Mouse (Mus musculus) liver, embryonic 14.5 days (tissue): ENCODE data around the gene Drosha. TPM values are rescaled to one million over a fixed set of nuclear protein-coding genes. Genes with fewer than 3 reads are reported as not detected.

Source experiments
- ATAC-seq: fragments of 200-750 bp; cut with Nextera tagmentation; 2 replicates; pipeline ENCODE4 v1.8.0; 2017; ENCODE audit warnings: moderate number of reproducible peaks, mild to moderate bottlenecking, moderate library complexity; ENCODE audit not compliant: insufficient read depth
- DNase-seq, 3 experiments: peaks; one replicate each; pipeline ENCODE4 v3.0.0-alpha.2; 2012 to 2013; ENCODE audit warnings: low read depth in 3 of 3, low spot score in 3 of 3
- H3K27ac ChIP-seq: fragments of 300-500 bp; sonication (generic); 2 replicates; pipeline ENCODE4 v1.5.1; 2014; ENCODE audit warnings: moderate library complexity, mild to moderate bottlenecking, control low read depth, inconsistent platforms
- H3K27me3 ChIP-seq: fragments of 300-500 bp; sonication (generic); 2 replicates; pipeline ENCODE4 v1.6.1; 2014; ENCODE audit warnings: mild to moderate bottlenecking, low read length, moderate library complexity; ENCODE audit not compliant: control insufficient read depth, insufficient read depth
- H3K36me3 ChIP-seq: fragments of 300-500 bp; sonication (generic); replicated peaks from 2 replicates; pipeline ENCODE4 v1.6.1; 2014; ENCODE audit warnings: low read depth; ENCODE audit not compliant: control insufficient read depth, insufficient read depth
- H3K4me1 ChIP-seq, 2 experiments: fragments of 200-500 bp in 1 of 2; fragments of 300-500 bp in 1 of 2; sonication (generic) in 1 of 2; replicated peaks; 2 replicates each; pipeline ENCODE4 v1.6.1; 2012 to 2014; ENCODE audit warnings: antibody characterized with exemption in 1 of 2, inconsistent platforms in 1 of 2, low read length in 1 of 2; ENCODE audit not compliant: control insufficient read depth in 2 of 2, insufficient read depth in 2 of 2
- H3K4me2 ChIP-seq: fragments of 300-500 bp; sonication (generic); 2 replicates; pipeline ENCODE4 v1.6.1; 2014; ENCODE audit warnings: low read depth, mild to moderate bottlenecking, control low read depth, moderate library complexity
- H3K4me3 ChIP-seq, 2 experiments: fragments of 200-500 bp in 1 of 2; fragments of 300-500 bp in 1 of 2; sonication (generic) in 1 of 2; 2 replicates each; pipeline ENCODE4 v1.5.1; 2012 to 2014; ENCODE audit warnings: low read depth in 2 of 2, low read length in 2 of 2, mild to moderate bottlenecking in 2 of 2, control low read depth in 1 of 2, inconsistent platforms in 1 of 2, moderate library complexity in 1 of 2; ENCODE audit not compliant: insufficient read depth in 1 of 2
- H3K9ac ChIP-seq: fragments of 300-500 bp; sonication (generic); replicated peaks from 2 replicates; pipeline ENCODE4 v1.6.1; 2014; ENCODE audit warnings: mild to moderate bottlenecking, control low read depth, moderate library complexity
- H3K9me3 ChIP-seq: fragments of 300-500 bp; sonication (generic); 2 replicates; pipeline ENCODE4 v1.6.1; 2016; ENCODE audit warnings: low read length, mixed read lengths; ENCODE audit not compliant: control insufficient read depth
- CTCF ChIP-seq: IDR thresholded peaks from 2 replicates; pipeline ENCODE4 v1.5.1; 2016; ENCODE audit warnings: antibody characterized with exemption, low read depth, control low read depth
- EP300 ChIP-seq: IDR thresholded peaks from 2 replicates; pipeline ENCODE4 v1.6.1; 2016; ENCODE audit warnings: antibody characterized with exemption, low read depth
- WGBS: fragments of 180-500 bp; shearing (Covaris S2); extraction: QIAGEN DNeasy Blood & Tissue Kit; methylation state at CpG from one replicate; pipeline ENCODE4 v1.1.7; 2014; ENCODE audit not compliant: insufficient replicate concordance; 5-methylcytosine and 5-hydroxymethylcytosine counted together
- polyA plus RNA-seq, 2 experiments: library from polyadenylated mRNA; depleted of rRNA in 1 of 2; stranded (reverse) in 1 of 2; unstranded in 1 of 2; fragments of >200 nt; fragmentation: Nextera tagmentation in 1 of 2; extraction: Ambion mirVana in 1 of 2; gene quantifications; 2 replicates each; pipeline versions ENCODE4 v1.2.1 to v1.2.3; 2012 to 2014

The Drosha gene
- polyA plus RNA-seq, 2 experiments: 8.8 to 13.5 TPM

DNA sequence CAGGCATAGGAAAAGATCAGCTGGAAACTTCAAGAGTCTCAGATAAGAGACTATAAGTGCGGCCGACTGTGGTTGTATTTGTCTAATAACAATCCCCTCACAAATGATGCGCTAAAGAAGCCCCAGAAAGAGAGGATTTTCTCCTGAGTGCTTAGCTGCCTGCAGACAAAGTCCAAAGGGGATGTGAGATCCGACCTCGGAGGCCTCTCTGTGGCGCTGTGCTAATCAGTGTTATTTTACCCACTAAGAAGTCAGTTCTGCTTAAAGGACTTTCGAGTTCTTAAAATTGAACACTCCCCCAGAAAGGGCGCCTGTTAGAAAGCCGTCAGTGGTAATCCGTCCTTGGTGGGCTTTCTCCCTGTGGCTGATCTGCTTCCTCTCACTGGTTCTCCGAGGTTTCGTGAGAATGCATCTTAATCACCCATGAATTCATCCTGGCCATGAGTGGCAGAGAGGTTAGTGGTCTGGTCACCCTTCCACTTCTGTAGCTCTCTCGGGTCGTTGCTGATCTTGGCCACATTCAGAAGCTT, 117.1 kb downstream of the Drosha start:
- Histone ChIP-seq H3K4me2 (no peak overlapping the region), H3K27me3 (no peaks in the 10 kb centered on the region), H3K9me3 (no peaks in the 10 kb centered on the region), H3K36me3 (no peaks in the 10 kb centered on the region), H3K4me1 (peaks cover 16 to 21% of the 10 kb centered on the region in 2 experiments), H3K4me3 (no peak overlapping the region), H3K9ac (no peak overlapping the region), H3K27ac (no peak overlapping the region)
- DNase-seq (no peak), ATAC-seq (no peak)
- TF ChIP-seq EP300 (no peak), CTCF (no peak)
- 60% methylated on average over 14 of the region's 14 CpGs for WGBS

DNA sequence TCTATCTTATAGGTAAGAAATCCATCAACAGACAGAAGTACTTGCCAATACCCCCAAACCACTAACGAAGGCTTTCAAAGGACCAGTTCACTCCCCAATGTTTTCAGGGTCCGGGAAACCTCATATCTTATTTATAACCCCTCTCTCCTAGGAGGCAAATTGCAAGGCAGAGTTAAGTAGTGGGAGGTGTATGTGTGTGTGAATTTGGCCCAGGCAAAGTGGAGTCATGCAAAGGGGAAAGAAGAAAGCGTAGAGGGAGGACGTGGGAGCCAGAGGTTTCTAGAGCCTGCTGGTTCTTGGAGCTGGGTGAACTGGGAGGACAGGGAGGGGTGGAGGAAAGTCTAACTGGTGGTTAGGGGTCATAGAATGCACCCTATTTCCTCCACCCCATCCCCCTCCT, 117.8 kb downstream of the Drosha start:
- peaks cover 11 to 16% of the 10 kb centered on the region in 2 experiments for H3K4me1 ChIP-seq
- no peaks in the 10 kb centered on the region for H3K9me3 ChIP-seq
- H3K4me2 ChIP-seq: no peak overlapping the region
- 75% methylated on average over 4 of the region's 4 CpGs for WGBS
- no peak overlapping the region for H3K9ac ChIP-seq
- H3K27me3 ChIP-seq: no peaks in the 10 kb centered on the region
- no peak for DNase-seq
- no peak for ATAC-seq
- H3K27ac ChIP-seq: no peak overlapping the region
- TF ChIP-seq CTCF (no peak), EP300 (no peak)
- no peaks in the 10 kb centered on the region for H3K36me3 ChIP-seq
- no peak overlapping the region for H3K4me3 ChIP-seq

DNA sequence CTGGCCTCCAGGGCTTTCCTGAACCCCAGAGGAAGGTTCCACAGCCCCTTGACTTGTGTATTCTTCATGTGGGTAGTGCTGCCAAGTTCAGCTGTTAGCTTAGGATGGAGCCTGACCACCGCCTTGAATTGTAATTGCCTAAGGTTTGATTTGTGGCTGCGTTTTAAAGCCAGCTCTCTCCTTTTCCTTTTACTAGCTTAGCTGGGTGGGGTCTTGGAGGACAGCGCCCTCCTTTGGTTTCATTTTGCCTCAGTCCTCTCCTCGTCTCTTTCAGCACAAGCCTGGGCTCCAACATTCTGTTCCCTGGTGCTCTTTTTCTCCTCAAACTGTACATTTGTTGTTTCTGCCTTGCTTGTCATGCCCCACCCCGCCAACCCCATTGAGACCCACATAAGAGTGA, 133.4 kb downstream of the Drosha start:
- no peaks in the 10 kb centered on the region for H3K4me1 ChIP-seq
- no peak overlapping the region for H3K4me3 ChIP-seq
- H3K9me3 ChIP-seq: no peaks in the 10 kb centered on the region
- H3K9ac ChIP-seq: no peak overlapping the region
- WGBS: 54% methylated on average over 5 of the region's 5 CpGs
- no peaks in the 10 kb centered on the region for H3K36me3 ChIP-seq
- H3K4me2 ChIP-seq: no peak overlapping the region
- DNase-seq (no peak), ATAC-seq (no peak)
- H3K27me3 ChIP-seq: no peaks in the 10 kb centered on the region
- H3K27ac ChIP-seq: no peak overlapping the region
- no peak for TF ChIP-seq EP300
- TF ChIP-seq CTCF: no peak

GRCm38 (mm10) chr15:12962179-12962578, 137.6 kb downstream of the Drosha start:
- no peak overlapping the region for H3K27ac ChIP-seq
- no peak for TF ChIP-seq CTCF
- no peak for TF ChIP-seq EP300
- no peaks in the 10 kb centered on the region for H3K9me3 ChIP-seq
- ATAC-seq (no peak), DNase-seq (no peak)
- no peak overlapping the region for H3K9ac ChIP-seq
- H3K4me2 ChIP-seq: no peak overlapping the region
- H3K4me1 ChIP-seq: no peaks in the 10 kb centered on the region
- no peak overlapping the region for H3K4me3 ChIP-seq
- 65% methylated on average over 10 of the region's 10 CpGs for WGBS
- no peaks in the 10 kb centered on the region for H3K36me3 ChIP-seq
- no peaks in the 10 kb centered on the region for H3K27me3 ChIP-seq

DNA sequence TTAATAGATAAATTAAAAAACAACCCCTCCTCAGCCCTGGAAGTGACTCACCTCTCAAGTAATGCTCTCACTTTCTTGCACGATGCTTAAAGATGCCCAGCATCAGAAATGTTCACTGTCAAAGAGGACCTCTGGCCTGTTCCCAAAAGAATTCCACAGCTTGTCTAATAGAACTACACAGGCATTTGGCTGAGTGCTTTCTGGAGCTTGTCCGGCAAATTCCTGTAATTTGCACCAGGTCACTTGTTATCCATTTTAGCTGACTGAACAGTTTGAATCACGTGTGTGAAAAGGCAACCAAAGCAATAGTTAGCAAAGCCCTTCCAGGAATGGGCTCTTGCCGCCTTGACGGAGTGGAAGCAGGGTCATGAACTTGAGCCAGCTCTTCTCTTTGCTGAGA, 140.6 kb downstream of the Drosha start:
- no peaks in the 10 kb centered on the region for H3K4me1 ChIP-seq
- no peaks in the 10 kb centered on the region for H3K27me3 ChIP-seq
- H3K27ac ChIP-seq: no peak overlapping the region
- H3K9ac ChIP-seq: no peak overlapping the region
- no peak overlapping the region for H3K4me3 ChIP-seq
- no peak for ATAC-seq
- DNase-seq: no peak
- H3K36me3 ChIP-seq: no peaks in the 10 kb centered on the region
- H3K4me2 ChIP-seq: no peak overlapping the region
- TF ChIP-seq CTCF: no peak
- no peak for TF ChIP-seq EP300
- H3K9me3 ChIP-seq: no peaks in the 10 kb centered on the region
- 73% methylated on average over 5 of the region's 5 CpGs for WGBS
